Mouse (Mus musculus) forebrain, postnatal 0 days (tissue): Measurements from ENCODE around the gene Nanos2. TPM values are rescaled to one million over a fixed set of nuclear protein-coding genes. Genes with fewer than 3 reads are reported as not detected.

Experiments
- ATAC-seq: fragments of 200-750 bp; cut with Nextera tagmentation; 2 replicates; pipeline ENCODE4 v1.8.0; 2017; ENCODE audit warnings: mild to moderate bottlenecking, moderate library complexity
- DNase-seq: peaks from one replicate; pipeline ENCODE4 v3.0.0-alpha.2; 2015
- H3K27ac ChIP-seq: fragments of 300-500 bp; sonication (generic); 2 replicates; pipeline ENCODE4 v1.5.1; 2014; ENCODE audit warnings: low read depth, mild to moderate bottlenecking, antibody characterized with exemption, low read length, moderate library complexity, mixed read lengths
- H3K27me3 ChIP-seq: fragments of 300-500 bp; sonication (generic); 2 replicates; pipeline ENCODE4 v1.6.1; 2014; ENCODE audit warnings: mild to moderate bottlenecking, low read length, mixed read lengths; ENCODE audit not compliant: insufficient read depth
- H3K36me3 ChIP-seq: fragments of 300-500 bp; sonication (generic); 2 replicates; pipeline ENCODE4 v1.6.1; 2014; ENCODE audit warnings: mild to moderate bottlenecking, moderate library complexity; ENCODE audit not compliant: insufficient read depth
- H3K4me1 ChIP-seq: fragments of 300-500 bp; sonication (generic); 2 replicates; pipeline ENCODE4 v1.6.1; 2014; ENCODE audit warnings: antibody characterized with exemption; ENCODE audit not compliant: insufficient read depth
- H3K4me2 ChIP-seq: fragments of 300-500 bp; sonication (generic); 2 replicates; pipeline ENCODE4 v1.6.1; 2014; ENCODE audit warnings: low read depth, mild to moderate bottlenecking, moderate library complexity
- H3K4me3 ChIP-seq: fragments of 300-500 bp; sonication (generic); 2 replicates; pipeline ENCODE4 v1.5.1; 2014; ENCODE audit warnings: low read depth, low read length, mixed read lengths
- H3K9ac ChIP-seq: fragments of 300-500 bp; sonication (generic); 2 replicates; pipeline ENCODE4 v1.6.1; 2014; ENCODE audit warnings: mild to moderate bottlenecking
- H3K9me3 ChIP-seq: fragments of 300-500 bp; sonication (generic); 2 replicates; pipeline ENCODE4 v1.6.1; 2016; ENCODE audit warnings: low read length
- CTCF ChIP-seq: sonication (generic); IDR thresholded peaks from 2 replicates; pipeline ENCODE4 v1.5.1; 2016; ENCODE audit warnings: antibody characterized with exemption, control low read depth, low read depth
- WGBS: fragments of 180-500 bp; shearing (Covaris S2); extraction: QIAGEN DNeasy Blood & Tissue Kit; methylation state at CpG from one replicate; pipeline ENCODE4 v1.1.7; 2014; 5-methylcytosine and 5-hydroxymethylcytosine counted together
- polyA plus RNA-seq: library from polyadenylated mRNA; unstranded; fragments of >200 nt; fragmentation: Nextera tagmentation; extraction: Ambion mirVana; gene quantifications from 2 replicates; pipeline ENCODE4 v1.2.1, GENCODE M21; 2015
- total RNA-seq: library from RNA; depleted of rRNA; stranded (reverse); fragments of >200 nt; gene quantifications from 2 replicates; pipeline ENCODE4 v1.2.3, GENCODE M21; 2014; rRNA removed

Gene Nanos2
- total RNA-seq (1.5 and 2.0 TPM in 2 replicates), polyA plus RNA-seq (0.49 and 0.76 TPM in 2 replicates)

DNA sequence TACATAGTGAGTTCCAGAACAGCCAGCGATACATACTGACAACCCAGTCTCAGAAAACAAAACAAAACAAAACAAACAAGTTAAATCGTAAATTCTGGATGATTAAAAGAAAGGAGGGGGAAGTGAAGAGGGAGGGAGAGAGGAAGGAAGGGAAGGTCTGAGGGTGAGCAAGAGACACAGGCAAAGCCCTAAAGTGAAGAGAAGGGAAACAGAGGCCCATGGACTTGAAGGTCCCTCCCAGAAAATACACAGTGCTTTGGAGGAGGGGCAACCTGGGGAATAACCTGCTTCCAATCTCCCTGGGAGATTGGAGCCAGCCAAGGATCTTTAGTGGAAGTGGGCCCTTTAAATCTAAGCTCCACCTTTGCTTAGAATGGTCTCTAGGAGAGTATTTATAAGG lies at the start of gene Nanos2:
Nanos2 (plus strand) TSS at position 301 of the 400 bp plus-strand sequence.
- no peak for TF ChIP-seq CTCF
- DNase-seq (no peak), ATAC-seq (no peak)
- no peaks in the 10 kb centered on the region for H3K4me1 ChIP-seq
- WGBS: 68% methylated on average over 2 of the region's 2 CpGs
- no peak within 1 kb of the TSS for H3K27ac ChIP-seq
- H3K4me2 ChIP-seq: no peak within 1 kb of the TSS
- no peak within 1 kb of the TSS for H3K9ac ChIP-seq
- no peaks in the 10 kb centered on the region for H3K9me3 ChIP-seq
- no peaks in the 10 kb centered on the region for H3K36me3 ChIP-seq
- H3K4me3 ChIP-seq: no peak within 1 kb of the TSS
- H3K27me3 ChIP-seq: no peaks in the 10 kb centered on the region

DNA sequence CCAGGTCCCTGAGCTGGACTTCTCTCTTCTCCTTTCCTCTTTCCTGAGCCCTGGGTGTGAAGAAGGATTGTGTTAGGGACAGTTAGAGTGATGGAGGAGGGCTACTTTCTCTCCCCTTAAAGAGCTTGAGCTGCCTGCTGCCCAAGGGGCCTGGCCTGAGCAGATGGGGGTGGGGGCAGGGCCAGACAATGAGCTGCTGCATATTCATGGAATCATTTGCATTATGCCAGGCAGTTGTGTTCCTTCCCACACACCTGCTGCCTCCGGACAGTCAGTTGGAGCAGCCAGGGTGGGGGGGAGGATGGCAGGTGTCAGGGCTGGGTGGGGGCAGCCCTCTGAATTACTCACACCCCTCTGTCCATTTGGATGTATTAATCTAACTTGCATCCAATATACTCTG lies 44.8 kb upstream of the Nanos2 start:
- H3K27ac ChIP-seq: no peak overlapping the region

GRCm38 (mm10) chr7:18942815-18943214 lies 44.4 kb upstream of the Nanos2 start:
- no peak for DNase-seq

More for the DNA sequence above, 44.8 kb upstream of the Nanos2 start:
- H3K9me3 ChIP-seq: no peaks in the 10 kb centered on the region
- H3K4me3 ChIP-seq: no peak overlapping the region
- no peaks in the 10 kb centered on the region for H3K4me1 ChIP-seq
- DNase-seq: no peak
- 10% methylated on average over 1 of the region's 1 CpGs for WGBS
- ATAC-seq: peak; percentile 64
- peaks cover 30% of the 10 kb centered on the region for H3K36me3 ChIP-seq
- TF ChIP-seq CTCF: no peak
- no peaks in the 10 kb centered on the region for H3K27me3 ChIP-seq
- H3K9ac ChIP-seq: no peak overlapping the region
- H3K4me2 ChIP-seq: no peak overlapping the region

DNA sequence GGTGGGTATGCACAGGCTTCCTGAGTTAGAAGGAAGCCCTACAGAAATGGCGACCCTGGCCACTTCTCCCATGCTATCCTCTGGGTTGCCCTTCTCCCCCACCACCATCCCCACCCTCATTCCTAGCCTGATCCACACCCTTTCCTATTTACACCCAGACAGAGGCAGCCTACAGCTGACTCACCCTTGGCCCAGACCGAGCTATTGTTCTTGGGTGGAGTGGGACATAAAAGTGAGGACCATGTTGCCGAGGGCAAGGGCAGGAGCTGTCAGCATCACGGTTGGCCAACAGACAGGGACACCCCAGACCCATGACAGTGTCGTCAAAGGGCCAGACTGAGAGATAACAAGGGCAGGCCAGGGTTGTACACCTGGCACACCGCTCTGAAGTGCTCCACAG lies 39.0 kb upstream of the Nanos2 start:
- no peak overlapping the region for H3K4me3 ChIP-seq
- DNase-seq (no peak), ATAC-seq (no peak)
- H3K4me2 ChIP-seq: no peak overlapping the region
- peaks cover 19% of the 10 kb centered on the region for H3K4me1 ChIP-seq
- no peak overlapping the region for H3K9ac ChIP-seq
- no peak for TF ChIP-seq CTCF
- peaks cover 57% of the 10 kb centered on the region for H3K36me3 ChIP-seq
- H3K9me3 ChIP-seq: no peaks in the 10 kb centered on the region
- WGBS: 47% methylated on average over 6 of the region's 6 CpGs
- no peaks in the 10 kb centered on the region for H3K27me3 ChIP-seq
- H3K27ac ChIP-seq: peak overlapping the region; percentile 50; the same call in 1 of the 2 replicates

More at GRCm38 (mm10) chr7:18942815-18943214, 44.4 kb upstream of the Nanos2 start:
- H3K9me3 ChIP-seq: no peaks in the 10 kb centered on the region
- H3K9ac ChIP-seq: no peak overlapping the region
- 36% methylated on average over 9 of the region's 9 CpGs for WGBS
- peaks cover 33% of the 10 kb centered on the region for H3K36me3 ChIP-seq
- no peak overlapping the region for H3K4me3 ChIP-seq
- 0 out of 2 replicates have a peak overlapping the region, but pooled peaks have one; percentile 35 for H3K27ac ChIP-seq
- TF ChIP-seq CTCF: no peak
- H3K27me3 ChIP-seq: no peaks in the 10 kb centered on the region
- ATAC-seq: no peak; the same call in 1 of the 2 replicates
- no peak overlapping the region for H3K4me2 ChIP-seq
- H3K4me1 ChIP-seq: no peaks in the 10 kb centered on the region

- Histone ChIP-seq H3K27me3 (no peaks in the 10 kb centered on the region), H3K4me1 (peaks cover 19% of the 10 kb centered on the region), H3K9me3 (no peaks in the 10 kb centered on the region), H3K36me3 (peaks cover 58% of the 10 kb centered on the region), H3K4me2 (peak overlapping the region; percentile 11; the same call in 1 of the 2 replicates), H3K27ac (peak overlapping the region; percentile 76), H3K9ac (peak overlapping the region; percentile 23; the same call in 1 of the 2 replicates), H3K4me3 (no peak overlapping the region)
- ATAC-seq (peak; percentile 85), DNase-seq (peak; percentile 81)
- TF ChIP-seq CTCF: 0 out of 2 replicates have a peak, but pooled peaks have one; percentile 16
- 9% methylated on average over 12 of the region's 12 CpGs for WGBS
These were observed 37.2 kb upstream of the Nanos2 start for GRCm38 (mm10) chr7:18949781-18950522.

DNA sequence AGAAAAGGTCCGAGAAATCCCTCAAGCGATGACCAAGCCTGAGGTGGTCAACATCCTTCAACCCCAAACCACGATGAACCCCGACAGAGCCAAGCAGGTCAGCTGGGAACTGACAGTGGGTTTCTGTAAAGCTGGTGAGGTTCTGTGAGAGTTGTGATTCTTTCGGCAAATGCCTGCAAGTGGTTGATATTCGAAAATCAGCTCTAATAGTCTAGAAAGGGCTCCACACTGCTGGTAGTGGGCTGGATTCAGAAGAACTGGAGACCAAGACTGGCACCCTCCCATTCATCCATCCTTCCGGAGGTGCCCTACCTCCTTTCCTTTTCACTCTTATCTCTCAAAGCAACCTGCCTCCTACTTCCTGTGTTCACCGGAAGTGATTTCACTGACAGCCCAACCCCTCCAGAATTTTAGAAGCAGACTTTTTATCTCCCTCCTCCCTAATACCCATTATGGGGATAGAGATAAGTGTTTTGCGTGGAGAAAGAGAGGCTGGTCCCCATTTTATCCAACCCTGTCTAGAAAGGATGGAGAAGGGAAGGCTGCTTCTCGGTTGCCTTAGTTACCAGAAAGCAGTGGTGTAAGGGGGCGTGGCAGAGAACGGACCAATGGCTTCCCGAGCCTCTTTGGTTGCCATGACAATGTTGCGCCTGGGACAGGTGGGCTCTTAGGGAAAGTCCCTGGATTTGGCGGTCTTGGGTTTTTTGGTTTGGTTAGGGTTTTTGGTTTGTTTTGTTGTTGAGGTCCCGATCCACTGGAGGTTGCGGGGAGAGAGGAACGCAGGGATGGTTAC lies 36.5 kb upstream of the Nanos2 start:
- peak overlapping the region; percentile 19; the same call in 1 of the 2 replicates for H3K4me2 ChIP-seq
- peak; percentile 80 for DNase-seq
- peak; percentile 72 for ATAC-seq
- WGBS: 14% methylated on average over 18 of the region's 18 CpGs
- H3K27ac ChIP-seq: peak overlapping the region; percentile 76
- H3K27me3 ChIP-seq: no peaks in the 10 kb centered on the region
- H3K4me1 ChIP-seq: peaks cover 19% of the 10 kb centered on the region
- H3K4me3 ChIP-seq: no peak overlapping the region
- TF ChIP-seq CTCF: no peak
- peaks cover 54% of the 10 kb centered on the region for H3K36me3 ChIP-seq
- peak overlapping the region; percentile 23; the same call in 1 of the 2 replicates for H3K9ac ChIP-seq
- no peaks in the 10 kb centered on the region for H3K9me3 ChIP-seq

- WGBS: 19% methylated on average over 15 of the region's 15 CpGs
- Histone ChIP-seq H3K4me2 (peak overlapping the region; percentile 19; the same call in 1 of the 2 replicates), H3K9me3 (no peaks in the 10 kb centered on the region), H3K27ac (peak overlapping the region; percentile 59; the same call in 1 of the 2 replicates), H3K9ac (no peak overlapping the region), H3K4me3 (no peak overlapping the region), H3K36me3 (peaks cover 54% of the 10 kb centered on the region), H3K4me1 (peaks cover 19% of the 10 kb centered on the region), H3K27me3 (no peaks in the 10 kb centered on the region)
- DNase-seq: no peak
- TF ChIP-seq CTCF: no peak
- no peak for ATAC-seq
These were observed 35.8 kb upstream of the Nanos2 start for GRCm38 (mm10) chr7:18951397-18951796.
